Mouse (Mus musculus) spleen, adult 12 weeks (tissue): ENCODE results near the gene Sf3b2.
"Not testable (repeated sequence)": the region's sequence is repeated elsewhere in the genome, so short reads cannot be mapped to it uniquely, and the experiment has no call there.

Experiments
- DNase-seq: peaks from one replicate; pipeline ENCODE4 v3.0.0; 2022; ENCODE audit warnings: low spot score

Sf3b2 gene

DNA sequence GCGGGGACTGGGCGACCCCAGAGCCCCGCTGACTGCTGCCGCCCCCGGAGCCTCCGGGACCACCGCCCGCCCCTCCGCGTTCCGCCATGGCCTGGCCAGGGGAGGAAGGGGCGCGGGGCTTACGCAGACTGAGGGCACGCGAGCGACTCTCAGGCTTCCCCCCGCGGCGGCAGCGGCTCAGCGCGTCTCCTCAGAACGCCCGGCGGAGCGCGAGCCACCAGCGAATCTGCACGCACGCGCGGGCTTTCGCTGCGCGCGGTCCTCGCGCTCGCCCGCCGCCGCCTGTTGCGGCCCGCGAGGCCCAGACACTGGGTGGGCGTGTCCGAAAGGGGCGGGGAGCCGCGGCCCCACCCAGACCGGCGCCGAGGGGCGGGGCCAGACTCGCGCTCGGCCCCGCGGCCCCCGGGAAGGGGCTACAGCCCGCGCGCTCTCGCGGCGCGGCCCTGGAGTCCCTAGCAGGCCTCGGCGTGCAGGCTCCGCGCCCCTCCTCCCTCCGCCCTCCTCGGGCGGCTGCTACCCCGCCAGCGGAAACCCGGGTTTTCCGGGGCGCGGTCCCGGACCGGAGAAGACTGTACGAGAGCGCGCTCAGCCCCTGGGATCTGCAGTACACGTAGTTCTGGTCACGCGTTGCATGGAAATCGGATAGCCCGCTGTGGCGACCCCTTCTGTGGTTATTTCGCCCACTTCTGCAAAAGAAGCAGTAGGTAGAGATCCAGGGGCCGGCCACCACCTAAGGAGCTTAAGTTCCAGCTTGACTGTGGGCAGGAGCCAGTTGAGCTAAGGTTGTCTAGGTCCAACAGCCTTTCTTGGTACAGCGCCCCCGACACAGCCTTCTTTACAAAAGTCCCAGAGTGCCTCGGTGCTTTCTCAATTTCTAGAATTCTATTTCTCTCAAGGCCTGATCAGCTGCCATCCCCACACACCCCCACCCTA, 22.2 kb downstream of the Sf3b2 start, which contains the start of gene Pacs1:
Pacs1 (minus strand) TSS at position 319 of the 933 bp plus-strand sequence.
- peak; percentile 86 for DNase-seq

DNA sequence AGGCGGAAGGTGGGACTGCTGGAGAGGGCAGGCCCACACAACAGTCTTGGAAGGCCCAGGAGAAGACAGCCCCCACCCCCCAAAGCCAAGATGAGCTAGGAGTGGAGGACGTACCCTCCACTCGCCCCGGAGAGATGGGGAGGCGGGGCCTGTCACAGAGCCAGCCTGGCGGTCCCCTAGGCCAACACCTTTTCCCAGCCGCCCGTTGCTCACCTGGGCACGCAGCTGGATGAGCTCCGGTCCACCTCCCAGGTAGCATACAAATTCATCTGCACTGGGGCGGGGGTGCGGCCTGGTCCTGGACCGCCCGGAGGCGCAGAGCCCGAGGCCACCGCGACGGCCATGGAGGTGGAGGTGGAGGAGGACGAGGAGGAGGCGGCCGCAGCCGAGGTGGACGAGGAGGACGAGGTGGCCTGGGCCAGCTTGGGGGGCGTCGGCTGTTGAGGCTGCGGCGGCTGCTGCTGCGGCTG, 22.9 kb downstream of the Sf3b2 start:
- DNase-seq, result peak; percentile 19

DNA sequence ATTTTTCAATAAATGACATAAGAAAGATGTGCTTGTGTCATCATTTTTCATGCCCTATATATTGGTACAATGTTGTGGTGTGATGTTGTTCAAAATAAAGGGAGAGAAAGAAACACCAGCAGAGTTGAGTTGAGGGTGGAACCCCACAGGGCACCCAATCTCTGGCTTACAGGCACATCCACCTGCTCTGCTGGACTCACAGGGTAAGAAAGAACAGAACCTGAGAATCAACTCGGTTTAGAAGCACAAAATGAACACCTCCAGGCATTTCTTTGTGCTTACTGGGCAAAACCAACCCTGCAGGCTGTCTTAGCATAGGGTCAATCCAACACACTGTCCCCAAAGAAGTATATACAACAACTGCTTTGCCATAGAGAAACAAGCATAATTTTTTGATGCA, 23.8 kb downstream of the Sf3b2 start:
- no peak for DNase-seq

DNA sequence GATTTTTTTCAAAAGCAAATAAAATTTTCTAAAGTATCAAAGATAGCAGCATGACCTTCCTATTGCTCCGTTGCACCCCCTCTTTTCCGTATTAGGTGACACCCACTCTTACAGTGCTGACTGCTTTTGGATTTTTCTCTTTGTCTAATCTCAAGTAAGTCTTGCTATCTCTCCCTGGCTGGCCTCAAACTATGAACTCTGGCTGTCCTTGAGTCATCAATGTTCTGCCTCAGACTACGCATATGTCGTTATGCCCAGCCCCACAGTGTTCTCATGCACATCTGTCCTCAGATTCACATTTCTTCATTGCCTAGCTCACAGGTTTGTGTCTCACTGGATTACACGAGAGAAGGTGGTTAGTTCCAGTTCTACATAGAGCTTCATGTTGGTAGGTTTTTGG, 25.9 kb downstream of the Sf3b2 start:
- DNase-seq, result no peak

DNA sequence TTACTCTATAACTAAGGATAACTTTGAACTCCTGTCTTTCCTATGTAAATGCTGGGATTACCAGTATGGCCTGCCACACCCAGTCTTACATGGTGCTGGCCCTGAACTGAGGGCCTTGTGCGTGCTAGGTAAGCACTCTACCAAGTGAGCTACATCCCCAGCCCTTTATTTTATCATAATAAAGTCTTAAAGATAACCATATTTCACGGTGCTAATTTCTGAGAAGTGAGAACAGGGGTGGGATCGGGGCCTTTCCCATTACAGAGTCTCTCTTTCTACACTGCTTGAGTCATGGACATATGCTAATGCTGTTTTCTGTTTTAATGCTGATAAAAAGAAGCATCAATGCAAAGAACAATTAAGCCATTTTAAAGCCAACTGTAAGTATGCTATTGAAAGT, 26.4 kb downstream of the Sf3b2 start:
- DNase-seq, result no peak

DNA sequence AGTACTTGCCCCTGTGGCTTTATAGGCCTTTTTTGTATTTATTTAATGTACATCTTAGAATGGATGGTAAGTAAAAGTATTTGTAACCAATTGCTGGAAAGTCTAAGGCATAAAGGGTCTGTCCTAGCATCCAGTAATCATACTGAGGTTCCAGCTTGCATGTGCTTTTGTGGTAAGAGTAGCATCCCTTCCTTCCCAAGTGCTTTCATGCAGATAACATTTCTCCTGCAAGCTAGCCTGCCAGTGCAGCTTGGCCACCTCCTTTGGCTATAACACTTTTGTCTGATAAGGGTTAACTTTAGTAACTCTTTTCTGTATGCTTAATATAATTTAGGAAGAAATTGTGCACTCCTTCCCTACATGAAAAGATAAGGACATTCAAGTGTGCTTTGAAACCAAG, 27.2 kb downstream of the Sf3b2 start:
- no peak for DNase-seq

DNA sequence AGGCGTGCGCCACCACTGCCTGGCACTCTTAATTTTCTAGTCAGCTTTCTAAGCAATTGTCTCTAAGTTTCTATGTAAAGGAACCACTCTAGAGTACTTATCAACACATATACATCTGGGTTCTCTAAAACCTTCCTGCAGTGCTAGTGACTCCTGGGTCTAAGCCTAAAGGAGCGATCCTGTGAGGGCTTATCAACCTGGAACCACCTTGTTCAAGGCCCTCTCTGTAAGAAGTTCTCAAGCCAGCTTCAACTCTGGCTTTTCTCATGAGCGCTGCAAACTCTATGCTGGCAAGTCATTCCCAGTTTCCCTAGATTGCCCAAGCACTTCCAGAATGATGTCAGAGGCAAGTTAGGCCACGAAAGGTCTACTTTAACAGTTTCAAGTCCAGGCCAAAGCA, 28.2 kb downstream of the Sf3b2 start:
- peak; percentile 23 for DNase-seq

DNA sequence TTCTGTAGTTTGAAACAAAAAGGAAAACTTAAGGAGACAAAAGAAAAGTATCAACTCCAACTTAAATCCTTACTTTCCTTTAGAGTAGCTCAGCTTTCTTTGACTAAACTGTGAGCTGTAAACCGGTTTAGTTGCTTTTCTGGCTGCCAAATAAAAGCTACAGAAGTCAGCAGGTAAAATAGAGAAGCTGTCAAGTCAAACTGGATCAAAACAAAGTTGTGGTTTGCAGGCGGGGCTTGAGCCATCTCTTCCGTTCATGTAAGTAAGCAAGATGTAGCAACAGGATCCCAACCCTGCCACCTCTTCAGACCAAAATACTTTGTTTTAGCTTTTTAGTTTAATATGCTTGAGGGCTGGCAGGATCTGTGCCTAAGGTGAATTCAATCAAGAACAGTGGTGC, 38.1 kb downstream of the Sf3b2 start:
- DNase-seq, result no peak

DNA sequence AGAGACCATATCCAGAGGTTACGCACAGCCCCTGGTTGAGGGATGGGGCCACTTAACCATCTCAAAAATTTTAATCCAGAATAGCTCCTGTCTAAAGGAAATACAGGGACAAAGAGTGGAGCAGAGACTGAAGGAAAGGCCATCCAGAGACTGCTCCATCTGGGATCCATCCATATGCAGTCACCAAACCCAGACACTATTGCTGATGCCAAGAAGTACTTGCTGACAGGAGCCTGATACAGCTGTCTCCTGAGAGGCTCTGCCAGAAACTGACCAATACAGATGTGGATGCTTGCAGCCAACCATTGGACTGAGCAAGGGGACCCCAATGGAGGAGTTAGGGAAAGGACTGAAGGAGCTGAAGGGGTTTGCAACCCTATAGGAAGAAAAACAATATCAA, 58.3 kb downstream of the Sf3b2 start:
- DNase-seq, result not testable (repeated sequence)

DNA sequence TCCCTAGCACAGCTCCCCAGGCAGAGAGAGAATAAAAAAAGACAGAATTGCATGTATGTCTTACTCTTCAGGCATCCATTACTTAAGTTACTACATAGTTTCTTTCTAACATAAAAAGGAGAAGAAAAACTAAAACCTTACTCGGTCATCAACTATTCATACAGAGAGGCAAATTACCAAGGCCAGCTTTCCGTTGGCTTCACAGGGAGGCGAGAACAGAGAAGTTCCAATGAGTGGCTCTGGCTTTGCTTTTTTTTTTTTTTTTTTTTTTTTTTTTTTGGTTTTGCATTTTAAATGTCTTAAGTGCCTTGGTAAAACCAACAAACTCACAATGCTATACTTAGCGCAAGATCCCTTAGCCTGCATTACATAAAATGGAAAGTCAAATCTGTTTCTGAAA, 62.6 kb downstream of the Sf3b2 start:
- no peak for DNase-seq

DNA sequence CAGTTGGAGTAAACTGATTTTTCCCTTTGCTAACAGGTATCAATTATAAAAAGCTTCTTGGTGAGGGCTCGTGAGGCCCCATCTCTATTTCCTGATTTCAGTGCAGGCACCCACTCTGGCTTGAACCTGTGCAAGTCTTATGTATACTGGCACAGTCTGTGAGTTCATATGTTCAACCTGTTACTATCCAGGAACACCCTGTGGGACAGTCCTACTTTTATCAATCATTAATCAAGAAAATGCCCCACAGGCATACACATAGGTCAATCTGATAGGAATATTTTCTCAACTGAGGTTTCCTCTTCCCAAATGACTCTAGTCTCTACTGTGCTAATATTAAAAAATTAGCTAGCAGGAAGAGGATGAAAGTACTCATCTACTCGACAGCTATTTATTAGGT, 65.1 kb downstream of the Sf3b2 start:
- DNase-seq, result no peak

DNA sequence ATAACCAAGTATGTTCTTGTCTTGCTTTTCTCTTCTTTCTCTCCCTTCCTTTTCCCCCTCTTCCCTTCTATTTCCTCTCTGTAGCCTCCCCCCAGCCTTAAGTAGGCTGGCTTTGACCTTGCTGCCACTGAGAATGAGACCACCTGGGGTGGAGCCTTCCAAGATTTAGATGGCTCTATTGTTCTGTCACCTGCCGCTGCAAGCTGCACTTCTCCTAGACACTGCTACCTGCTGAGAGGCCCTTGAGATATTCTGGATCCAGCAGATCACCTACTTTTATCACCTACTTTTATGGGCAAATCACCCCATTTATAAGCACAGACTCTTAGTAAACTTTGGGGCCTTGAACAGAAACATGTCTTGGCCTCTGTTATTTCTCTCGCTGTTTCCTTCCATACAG, 70.6 kb downstream of the Sf3b2 start:
- DNase-seq, result no peak

DNA sequence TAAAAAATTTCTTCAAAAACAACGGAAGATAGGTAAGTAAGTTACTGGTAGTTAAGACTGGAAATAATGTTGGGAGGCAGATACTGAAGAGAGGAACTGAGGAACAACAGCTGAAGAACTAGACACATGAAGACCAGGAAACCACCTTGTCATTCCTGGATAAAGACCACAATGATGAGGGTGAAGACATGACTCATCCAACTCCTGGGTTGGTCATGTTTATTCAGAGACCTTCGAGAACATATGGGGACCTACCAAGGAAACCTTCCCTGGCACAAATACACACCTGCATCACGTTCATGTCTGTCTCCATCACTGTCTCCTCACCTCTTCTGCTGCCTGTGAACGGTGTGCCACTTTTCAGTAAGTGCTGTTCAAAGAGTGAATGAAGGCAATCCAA, 71.2 kb downstream of the Sf3b2 start:
- no peak for DNase-seq
